Mouse (Mus musculus): Measurements from ENCODE around the gene Sytl1. TPM values are rescaled to one million over a fixed set of nuclear protein-coding genes. Genes with fewer than 3 reads are reported as not detected.

Gene Sytl1
- polyA plus RNA-seq, 1 experiment, result 45.2 TPM

DNA sequence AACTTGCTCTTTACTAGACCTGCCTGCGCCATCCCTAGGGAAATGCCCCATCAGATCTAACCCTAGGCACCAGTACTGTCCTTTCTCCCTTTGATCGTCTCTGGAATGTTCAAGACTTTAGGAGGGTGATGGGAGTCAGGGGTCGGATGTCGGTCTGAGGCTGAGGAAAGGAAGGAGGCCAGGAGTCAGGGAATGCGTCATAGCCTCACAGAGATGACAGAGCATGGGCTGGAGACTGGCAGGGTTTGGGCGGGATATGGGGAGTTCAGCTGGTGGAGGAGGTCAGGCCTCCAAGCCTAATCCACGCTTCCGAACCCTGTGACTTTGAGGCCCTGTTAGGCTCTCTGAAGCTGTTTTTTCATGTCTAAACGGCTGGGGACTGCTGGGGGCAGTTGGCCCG is 49.3 kb downstream of the Sytl1 start:
- Histone ChIP-seq H3K4me1 (replicated peaks; ENCODE audit: control insufficient read depth, insufficient read depth, low read length) (peaks cover 19% of the 10 kb centered on the region), H3K36me3 (ENCODE audit: control insufficient read depth, insufficient read depth, low read length) (no peaks in the 10 kb centered on the region), H3K27ac (ENCODE audit: control insufficient read depth, insufficient read depth, low read length) (no peak overlapping the region), H3K27me3 (ENCODE audit: control insufficient read depth, insufficient read depth, low read length) (no peaks in the 10 kb centered on the region), H3K4me3 (ENCODE audit: control insufficient read depth, insufficient read depth, low read length) (no peak overlapping the region)
- TF ChIP-seq POLR2A (IDR thresholded peaks at IDR 0.05; ENCODE audit: control insufficient read depth, extremely low read depth, insufficient read depth, low read length, poor library complexity) (no peak), CTCF (IDR thresholded peaks at IDR 0.05; ENCODE audit: borderline replicate concordance, control insufficient read depth, extremely low read depth, insufficient read depth, low read length, poor library complexity) (no peak)
- WGBS, result 82% methylated on average over 10 of the region's 10 CpGs
- no peak for DNase-seq

DNA sequence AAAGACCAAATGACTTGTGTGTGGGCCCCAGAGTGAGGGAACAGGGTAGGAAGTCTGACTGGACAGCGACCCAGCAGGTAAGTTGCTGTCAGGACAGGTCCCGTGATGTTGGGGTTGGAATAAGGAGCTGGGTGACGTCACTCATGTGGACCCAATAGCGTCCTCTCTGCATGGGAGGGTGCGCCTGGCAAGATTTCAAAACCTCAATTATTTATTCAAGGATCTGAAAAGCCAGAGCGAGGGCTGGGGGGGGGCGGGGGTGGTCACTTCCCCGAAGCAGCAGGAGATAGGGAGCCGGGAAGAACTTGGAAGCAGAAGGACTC is 49.7 kb downstream of the Sytl1 start:
- Histone ChIP-seq H3K4me3 (ENCODE audit: control insufficient read depth, insufficient read depth, low read length) (no peak overlapping the region), H3K36me3 (ENCODE audit: control insufficient read depth, insufficient read depth, low read length) (no peaks in the 10 kb centered on the region), H3K4me1 (replicated peaks; ENCODE audit: control insufficient read depth, insufficient read depth, low read length) (peaks cover 19% of the 10 kb centered on the region), H3K27ac (ENCODE audit: control insufficient read depth, insufficient read depth, low read length) (no peak overlapping the region), H3K27me3 (ENCODE audit: control insufficient read depth, insufficient read depth, low read length) (no peaks in the 10 kb centered on the region)
- 15% methylated on average over 9 of the region's 9 CpGs for WGBS
- TF ChIP-seq POLR2A (IDR thresholded peaks at IDR 0.05; ENCODE audit: control insufficient read depth, extremely low read depth, insufficient read depth, low read length, poor library complexity), result no peak
- TF ChIP-seq CTCF (IDR thresholded peaks at IDR 0.05; ENCODE audit: borderline replicate concordance, control insufficient read depth, extremely low read depth, insufficient read depth, low read length, poor library complexity), result no peak
- DNase-seq, result no peak

- TF ChIP-seq CTCF (IDR thresholded peaks at IDR 0.05; ENCODE audit: borderline replicate concordance, control insufficient read depth, extremely low read depth, insufficient read depth, low read length, poor library complexity) (0 out of 2 replicates have a peak, but pooled peaks have one; percentile 36), POLR2A (IDR thresholded peaks at IDR 0.05; ENCODE audit: control insufficient read depth, extremely low read depth, insufficient read depth, low read length, poor library complexity) (no peak)
- peak; percentile 61 for DNase-seq
- Histone ChIP-seq H3K27ac (ENCODE audit: control insufficient read depth, insufficient read depth, low read length) (no peak overlapping the region), H3K36me3 (ENCODE audit: control insufficient read depth, insufficient read depth, low read length) (no peaks in the 10 kb centered on the region), H3K4me1 (replicated peaks; ENCODE audit: control insufficient read depth, insufficient read depth, low read length) (peaks cover 19% of the 10 kb centered on the region), H3K4me3 (ENCODE audit: control insufficient read depth, insufficient read depth, low read length) (peak overlapping the region; percentile 41), H3K27me3 (ENCODE audit: control insufficient read depth, insufficient read depth, low read length) (no peaks in the 10 kb centered on the region)
- WGBS, result 4% methylated on average over 44 of the region's 44 CpGs
Measured at GRCm38 (mm10) chr4:133212562-133213267, 50.2 kb downstream of the Sytl1 start.

DNA sequence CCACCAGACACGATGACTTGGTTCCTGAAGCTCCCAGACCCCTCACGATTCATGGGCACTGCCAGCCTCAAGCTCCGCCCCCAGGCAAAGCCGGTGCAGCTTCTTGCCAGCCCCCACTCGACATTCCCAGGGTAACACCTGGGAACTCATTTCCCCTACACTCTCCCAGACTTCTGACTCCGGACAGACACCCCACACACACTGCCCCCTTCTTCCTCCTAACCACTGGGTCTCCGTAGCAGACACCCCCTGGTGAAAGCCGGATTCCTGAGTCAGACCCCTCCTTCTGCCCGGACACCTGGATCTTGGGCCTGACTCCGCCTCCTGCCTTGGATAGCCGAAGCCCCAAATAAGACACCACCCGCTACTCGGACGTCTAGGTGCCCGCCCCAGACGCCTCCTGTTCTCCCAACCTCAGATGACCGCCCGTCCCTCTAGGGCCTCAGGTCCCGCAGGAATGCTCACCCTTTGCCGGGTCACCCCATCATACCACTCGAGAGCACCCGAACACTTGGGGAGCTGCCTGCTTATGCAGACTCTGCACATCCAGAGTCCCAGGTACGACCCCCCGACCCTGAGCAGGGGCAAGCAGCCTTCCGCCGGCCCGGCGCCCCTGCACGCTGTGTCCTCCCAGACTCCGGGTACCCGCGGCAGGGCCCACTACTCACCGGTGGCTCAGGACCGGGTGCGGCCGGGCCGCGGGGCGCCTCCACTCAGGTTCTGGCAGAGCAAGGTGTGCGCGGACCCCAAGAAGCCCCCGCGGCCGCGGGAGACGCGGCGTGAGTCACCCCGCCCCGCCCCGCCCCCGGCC is 51.0 kb downstream of the Sytl1 start, which contains the start of the genes Cd164l2 and Gpr3:
Cd164l2 (plus strand) TSS at position 381 of the 811 bp plus-strand sequence.
Gpr3 (minus strand) TSS at position 786 of the 811 bp plus-strand sequence.
- Histone ChIP-seq H3K27ac (ENCODE audit: control insufficient read depth, insufficient read depth, low read length) (no peak within 1 kb of the TSS), H3K4me3 (ENCODE audit: control insufficient read depth, insufficient read depth, low read length) (peak within 1 kb of the TSS; percentile 41), H3K27me3 (ENCODE audit: control insufficient read depth, insufficient read depth, low read length) (no peaks in the 10 kb centered on the region), H3K4me1 (replicated peaks; ENCODE audit: control insufficient read depth, insufficient read depth, low read length) (peaks cover 19% of the 10 kb centered on the region), H3K36me3 (ENCODE audit: control insufficient read depth, insufficient read depth, low read length) (no peaks in the 10 kb centered on the region)
- 7% methylated on average over 52 of the region's 52 CpGs for WGBS
- no peak for DNase-seq
- TF ChIP-seq CTCF (IDR thresholded peaks at IDR 0.05; ENCODE audit: borderline replicate concordance, control insufficient read depth, extremely low read depth, insufficient read depth, low read length, poor library complexity) (no peak), POLR2A (IDR thresholded peaks at IDR 0.05; ENCODE audit: control insufficient read depth, extremely low read depth, insufficient read depth, low read length, poor library complexity) (no peak)

GRCm38 (mm10) chr4:133210788-133211390 is 52.0 kb downstream of the Sytl1 start:
- no peaks in the 10 kb centered on the region for H3K36me3 ChIP-seq (ENCODE audit: control insufficient read depth, insufficient read depth, low read length)
- no peak for DNase-seq
- H3K4me3 ChIP-seq (ENCODE audit: control insufficient read depth, insufficient read depth, low read length), result no peak overlapping the region
- 97% methylated on average over 19 of the region's 19 CpGs for WGBS
- H3K27ac ChIP-seq (ENCODE audit: control insufficient read depth, insufficient read depth, low read length), result no peak overlapping the region
- no peaks in the 10 kb centered on the region for H3K27me3 ChIP-seq (ENCODE audit: control insufficient read depth, insufficient read depth, low read length)
- TF ChIP-seq POLR2A (IDR thresholded peaks at IDR 0.05; ENCODE audit: control insufficient read depth, extremely low read depth, insufficient read depth, low read length, poor library complexity), result no peak
- no peak for TF ChIP-seq CTCF (IDR thresholded peaks at IDR 0.05; ENCODE audit: borderline replicate concordance, control insufficient read depth, extremely low read depth, insufficient read depth, low read length, poor library complexity)
- H3K4me1 ChIP-seq (replicated peaks; ENCODE audit: control insufficient read depth, insufficient read depth, low read length), result peaks cover 19% of the 10 kb centered on the region

DNA sequence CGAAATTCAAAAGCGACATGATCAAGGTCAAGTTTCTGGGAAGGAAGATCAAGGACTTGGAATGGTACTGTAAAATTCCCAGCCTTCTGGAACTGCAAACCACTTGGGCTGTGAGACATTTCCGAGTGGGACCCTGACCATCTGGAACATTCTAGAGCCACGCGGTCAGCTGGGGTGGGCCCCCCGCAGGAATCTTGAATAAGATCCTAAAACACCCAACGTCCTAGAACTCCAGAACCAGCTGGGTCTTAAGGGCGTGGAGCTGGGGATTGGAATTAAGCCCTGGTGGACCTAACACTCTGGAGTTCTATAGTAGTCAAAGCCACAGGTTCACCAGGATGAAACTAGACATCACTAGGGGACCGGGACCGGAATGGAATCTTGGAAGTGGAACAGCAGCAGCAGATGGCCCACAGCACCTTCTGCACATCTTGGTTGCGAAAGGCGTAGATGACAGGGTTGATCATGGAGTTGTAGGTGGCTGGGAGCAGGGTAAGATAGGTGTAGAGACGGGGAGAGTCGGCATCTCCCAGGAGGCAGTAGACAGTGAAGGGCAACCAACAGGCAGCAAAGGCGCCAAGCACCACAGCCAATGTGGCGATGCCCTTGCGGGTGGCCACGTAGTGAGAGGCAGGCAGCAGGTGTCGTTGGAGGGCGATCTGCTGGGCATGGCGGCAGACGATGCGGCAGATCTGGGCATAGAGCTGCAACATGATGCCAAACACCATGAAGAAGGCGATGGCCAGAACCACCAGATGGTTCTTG is 52.7 kb downstream of the Sytl1 start:
- no peak overlapping the region for H3K4me3 ChIP-seq (ENCODE audit: control insufficient read depth, insufficient read depth, low read length)
- no peak for DNase-seq
- WGBS, result 94% methylated on average over 24 of the region's 24 CpGs
- TF ChIP-seq CTCF (IDR thresholded peaks at IDR 0.05; ENCODE audit: borderline replicate concordance, control insufficient read depth, extremely low read depth, insufficient read depth, low read length, poor library complexity), result no peak
- TF ChIP-seq POLR2A (IDR thresholded peaks at IDR 0.05; ENCODE audit: control insufficient read depth, extremely low read depth, insufficient read depth, low read length, poor library complexity), result no peak
- no peaks in the 10 kb centered on the region for H3K36me3 ChIP-seq (ENCODE audit: control insufficient read depth, insufficient read depth, low read length)
- no peaks in the 10 kb centered on the region for H3K27me3 ChIP-seq (ENCODE audit: control insufficient read depth, insufficient read depth, low read length)
- H3K4me1 ChIP-seq (replicated peaks; ENCODE audit: control insufficient read depth, insufficient read depth, low read length), result peaks cover 19% of the 10 kb centered on the region
- H3K27ac ChIP-seq (ENCODE audit: control insufficient read depth, insufficient read depth, low read length), result no peak overlapping the region

Data from thymus, adult 2 months (tissue).